Mouse (Mus musculus) forebrain, embryonic 14.5 days (tissue): ENCODE results near the gene Akt1s1. TPM values are rescaled to one million over a fixed set of nuclear protein-coding genes. Genes with fewer than 3 reads are reported as not detected.
A peak's percentile ranks its signal among the peaks of the same experiment; 100 is the strongest.
"Not testable (repeated sequence)": the region's sequence is repeated elsewhere in the genome, so short reads cannot be mapped to it uniquely, and the experiment has no call there.

Experiments used
- ATAC-seq: fragments of 200-750 bp; cut with Nextera tagmentation; 2 replicates; pipeline ENCODE4 v1.8.0; 2017; ENCODE audit warnings: mild to moderate bottlenecking, moderate library complexity
- DNase-seq: peaks from one replicate; pipeline ENCODE4 v3.0.0-alpha.2; 2015; ENCODE audit warnings: low spot score
- H3K27ac ChIP-seq: fragments of 300-500 bp; sonication (generic); 2 replicates; pipeline ENCODE4 v1.5.1; 2014; ENCODE audit warnings: low read depth, mild to moderate bottlenecking, control low read depth, low read length, moderate library complexity
- H3K27me3 ChIP-seq: fragments of 300-500 bp; sonication (generic); replicated peaks from 2 replicates; pipeline ENCODE4 v1.6.1; 2014; ENCODE audit warnings: low read length, control low read depth, mixed read lengths; ENCODE audit not compliant: control insufficient read depth, insufficient read depth
- H3K36me3 ChIP-seq: fragments of 300-500 bp; sonication (generic); 2 replicates; pipeline ENCODE4 v1.6.1; 2014; ENCODE audit warnings: low read length, control low read depth; ENCODE audit not compliant: control insufficient read depth, insufficient read depth
- H3K4me1 ChIP-seq: fragments of 300-500 bp; sonication (generic); 2 replicates; pipeline ENCODE4 v1.6.1; 2014; ENCODE audit warnings: antibody characterized with exemption, low read length, control low read depth; ENCODE audit not compliant: control insufficient read depth, insufficient read depth
- H3K4me2 ChIP-seq: fragments of 300-500 bp; sonication (generic); 2 replicates; pipeline ENCODE4 v1.6.1; 2014; ENCODE audit warnings: mild to moderate bottlenecking, control low read depth, low read length
- H3K4me3 ChIP-seq: fragments of 300-500 bp; sonication (generic); 2 replicates; pipeline ENCODE4 v1.5.1; 2014; ENCODE audit warnings: low read depth, low read length, control low read depth
- H3K9ac ChIP-seq: fragments of 300-500 bp; sonication (generic); 2 replicates; pipeline ENCODE4 v1.6.1; 2014; ENCODE audit warnings: mild to moderate bottlenecking, low read length, control low read depth, moderate library complexity
- H3K9me3 ChIP-seq: fragments of 300-500 bp; sonication (generic); replicated peaks from 2 replicates; pipeline ENCODE4 v1.6.1; 2016; ENCODE audit warnings: low read length, control low read depth, mixed read lengths; ENCODE audit not compliant: control insufficient read depth
- WGBS: fragments of 180-500 bp; shearing (Covaris S2); extraction: QIAGEN DNeasy Blood & Tissue Kit; methylation state at CpG from one replicate; pipeline ENCODE4 v1.1.7; 2014; 5-methylcytosine and 5-hydroxymethylcytosine counted together
- polyA plus RNA-seq: library from polyadenylated mRNA; unstranded; fragments of >200 nt; fragmentation: Nextera tagmentation; extraction: Ambion mirVana; gene quantifications from 2 replicates; pipeline ENCODE4 v1.2.1, GENCODE M21; 2014

Akt1s1 gene
- polyA plus RNA-seq, 1 experiment from 2014 or later, result 70.4 TPM

DNA sequence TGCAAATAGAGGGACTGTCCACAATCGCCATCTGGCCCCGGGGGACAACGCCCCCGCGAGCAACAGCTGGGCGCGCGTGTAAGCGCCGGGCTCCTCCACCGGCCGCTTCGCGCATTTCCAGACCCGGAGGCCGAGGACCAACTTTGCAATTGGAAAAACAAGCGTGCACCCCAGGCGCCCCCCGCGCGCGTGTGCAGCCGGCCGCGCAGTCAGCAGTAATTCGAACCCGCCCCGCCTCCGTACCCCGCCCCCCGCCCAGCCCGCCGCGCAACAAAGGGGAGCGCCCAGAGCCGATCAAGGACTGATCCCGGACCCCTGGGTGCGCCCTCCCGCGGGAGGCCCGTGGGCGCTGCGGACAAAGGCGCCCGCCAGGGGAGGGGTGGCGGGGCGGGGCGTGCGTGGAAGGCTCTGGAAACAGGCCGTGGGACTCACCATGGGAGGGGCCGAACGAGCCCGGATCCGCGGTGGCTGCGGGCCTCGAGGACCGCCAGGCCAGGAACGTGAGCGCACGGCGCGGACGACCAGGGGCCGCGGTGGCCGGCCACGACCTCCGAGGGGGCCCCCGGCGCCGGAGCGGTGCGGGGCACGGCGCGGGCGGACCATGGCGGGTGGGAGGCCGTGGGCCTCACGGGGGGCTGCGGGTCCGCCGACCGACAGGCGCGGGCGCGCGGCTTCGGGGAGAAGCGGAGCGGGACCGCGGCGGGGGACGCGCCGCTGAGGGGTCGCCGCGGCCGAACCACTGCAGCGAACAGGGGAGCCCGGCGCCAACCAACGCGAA is 20.3 kb downstream of the Akt1s1 start:
- peaks cover 33% of the 10 kb centered on the region for H3K4me1 ChIP-seq

DNA sequence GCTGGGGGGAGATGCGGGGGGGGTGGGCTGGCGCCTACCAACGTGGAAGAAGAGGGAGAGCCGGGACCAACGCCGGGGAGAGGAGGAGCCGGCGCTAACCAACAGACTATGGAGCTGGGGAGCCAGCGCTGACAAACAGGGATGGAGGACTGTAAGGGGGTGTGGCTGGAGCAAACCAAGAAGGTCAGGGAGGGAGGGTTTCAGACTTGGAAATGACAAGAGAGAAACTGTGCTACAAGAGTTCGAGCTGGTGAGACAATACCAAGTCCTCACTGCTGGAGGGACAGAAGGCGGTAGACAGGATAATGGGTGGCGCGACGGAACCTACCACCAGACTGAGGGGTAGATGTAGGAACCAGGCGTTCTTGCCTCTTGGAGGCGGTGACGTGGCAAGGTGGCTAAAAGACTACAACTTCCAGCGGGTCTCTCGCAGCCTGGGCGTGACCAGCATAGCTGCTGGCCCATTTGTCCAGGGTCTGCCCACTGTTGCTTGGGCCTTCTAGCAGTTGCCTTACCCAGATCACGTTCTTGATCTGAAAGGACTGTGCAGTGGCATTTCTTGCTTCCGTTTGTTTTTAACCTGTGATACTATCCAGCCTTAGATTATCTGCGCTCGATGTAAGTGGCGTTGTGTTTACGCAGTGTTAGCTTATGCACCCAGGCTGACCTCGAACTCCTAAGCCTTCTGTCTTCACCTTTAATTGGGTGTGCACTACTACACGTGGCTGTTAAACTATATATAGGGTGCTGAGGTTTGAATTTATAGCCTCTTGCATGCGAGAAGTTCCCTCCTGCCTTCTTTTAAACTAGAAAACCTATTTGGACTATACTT is 21.1 kb downstream of the Akt1s1 start, which contains the start of gene Ptov1:
Gene Ptov1 (minus strand): TSS at position 92 of the 832 bp plus-strand sequence.
- DNase-seq (peak; percentile 99), ATAC-seq (peak; percentile 94)
- Histone ChIP-seq H3K9ac (peak within 1 kb of the TSS; percentile 100), H3K4me2 (peak within 1 kb of the TSS; percentile 98), H3K4me3 (peak within 1 kb of the TSS; percentile 98), H3K27me3 (no peaks in the 10 kb centered on the region), H3K9me3 (no peaks in the 10 kb centered on the region), H3K4me1 (peaks cover 33% of the 10 kb centered on the region), H3K36me3 (peaks cover 22% of the 10 kb centered on the region), H3K27ac (peak within 1 kb of the TSS; percentile 100)
- WGBS, result 10% methylated on average over 29 of the region's 29 CpGs

More for the DNA sequence above, 20.3 kb downstream of the Akt1s1 start:
- ATAC-seq (peak; percentile 47), DNase-seq (peak; percentile 67)
- Histone ChIP-seq H3K27ac (peak overlapping the region; percentile 100), H3K36me3 (peaks cover 30% of the 10 kb centered on the region), H3K4me3 (peak overlapping the region; percentile 98), H3K27me3 (no peaks in the 10 kb centered on the region), H3K9ac (peak overlapping the region; percentile 100), H3K4me2 (peak overlapping the region; percentile 98), H3K9me3 (no peaks in the 10 kb centered on the region)
- WGBS, result under 1% methylated on average over 72 of the region's 108 CpGs

DNA sequence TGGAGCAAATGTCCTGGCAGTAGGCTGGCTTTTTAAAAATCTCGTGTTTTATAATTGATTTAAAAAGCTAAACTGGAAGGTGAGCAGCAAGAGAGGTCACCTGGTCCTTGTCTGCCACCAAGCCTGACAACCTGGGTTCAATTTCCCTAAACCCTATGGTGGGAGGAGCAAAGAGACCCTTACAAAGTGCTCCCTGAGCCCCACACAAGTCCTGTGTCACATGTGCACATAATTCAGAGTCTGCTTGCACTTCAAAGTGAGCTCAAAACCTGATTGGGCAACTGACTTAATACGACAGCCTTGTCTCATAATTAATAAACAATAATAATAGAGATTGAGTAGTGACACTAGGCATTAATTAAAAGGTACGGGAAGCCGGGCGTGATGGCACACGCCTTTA is 21.8 kb downstream of the Akt1s1 start:
- Histone ChIP-seq H3K4me3 (peak overlapping the region; percentile 98; the same call in 1 of the 2 replicates), H3K9me3 (no peaks in the 10 kb centered on the region), H3K27me3 (no peaks in the 10 kb centered on the region), H3K4me1 (peaks cover 32% of the 10 kb centered on the region), H3K36me3 (peaks cover 18% of the 10 kb centered on the region), H3K9ac (peak overlapping the region; percentile 100; the same call in 1 of the 2 replicates), H3K4me2 (peak overlapping the region; percentile 98), H3K27ac (peak overlapping the region; percentile 100; the same call in 1 of the 2 replicates)
- no peak for ATAC-seq
- DNase-seq, result no peak
- WGBS, result 71% methylated on average over 6 of the region's 6 CpGs

DNA sequence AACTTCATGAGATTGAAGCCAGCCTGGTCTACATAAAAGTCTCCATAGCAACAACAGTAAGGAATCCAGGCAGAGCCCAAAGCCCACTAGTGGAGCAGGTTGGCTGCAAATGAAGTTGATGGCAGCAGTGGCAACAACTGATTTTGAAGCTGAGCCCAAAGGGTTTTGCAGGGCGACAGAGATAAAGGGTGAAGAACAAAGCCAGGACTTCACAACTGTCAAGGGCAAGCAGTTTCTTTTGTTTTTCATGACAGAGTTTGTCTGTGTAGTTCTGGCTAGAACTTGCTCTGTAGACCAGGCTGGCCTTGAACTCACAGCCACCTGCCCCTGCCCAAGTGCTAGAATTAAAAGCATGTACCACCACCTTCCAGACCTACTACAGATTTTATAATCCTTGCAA is 22.4 kb downstream of the Akt1s1 start:
- no peak overlapping the region for H3K27ac ChIP-seq
- no peak overlapping the region for H3K4me3 ChIP-seq
- H3K36me3 ChIP-seq, result peaks cover 18% of the 10 kb centered on the region
- no peak overlapping the region for H3K4me2 ChIP-seq
- DNase-seq (no peak), ATAC-seq (no peak)
- H3K9me3 ChIP-seq, result no peaks in the 10 kb centered on the region
- H3K27me3 ChIP-seq, result no peaks in the 10 kb centered on the region
- 38% methylated on average over 1 of the region's 1 CpGs for WGBS
- peaks cover 27% of the 10 kb centered on the region for H3K4me1 ChIP-seq
- no peak overlapping the region for H3K9ac ChIP-seq

DNA sequence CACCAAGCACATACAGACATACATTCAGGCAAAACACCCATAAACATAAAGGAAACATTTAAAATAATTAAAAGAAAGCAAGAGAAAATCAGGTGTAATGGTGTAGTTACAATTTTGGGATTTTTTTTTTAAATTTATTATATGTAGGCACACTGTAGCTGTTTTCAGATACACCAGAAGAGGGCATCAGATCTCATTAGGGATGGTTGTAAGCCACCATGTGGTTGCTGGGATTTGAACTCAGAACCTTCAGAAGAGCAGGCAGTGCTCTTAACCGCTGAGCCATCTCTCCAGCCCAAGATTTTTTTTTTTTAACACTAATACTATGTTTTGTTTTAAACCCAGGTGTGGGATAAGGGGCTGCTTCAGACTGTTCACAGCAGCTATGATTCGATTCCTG is 23.0 kb downstream of the Akt1s1 start:
- not testable (repeated sequence) for H3K27ac ChIP-seq, H3K9me3 ChIP-seq, H3K4me2 ChIP-seq, ATAC-seq, DNase-seq, H3K27me3 ChIP-seq, H3K9ac ChIP-seq, H3K4me3 ChIP-seq
- WGBS, result 95% methylated on average over 2 of the region's 2 CpGs
- Histone ChIP-seq H3K36me3 (peaks cover 18% of the 10 kb centered on the region), H3K4me1 (peaks cover 21% of the 10 kb centered on the region)

DNA sequence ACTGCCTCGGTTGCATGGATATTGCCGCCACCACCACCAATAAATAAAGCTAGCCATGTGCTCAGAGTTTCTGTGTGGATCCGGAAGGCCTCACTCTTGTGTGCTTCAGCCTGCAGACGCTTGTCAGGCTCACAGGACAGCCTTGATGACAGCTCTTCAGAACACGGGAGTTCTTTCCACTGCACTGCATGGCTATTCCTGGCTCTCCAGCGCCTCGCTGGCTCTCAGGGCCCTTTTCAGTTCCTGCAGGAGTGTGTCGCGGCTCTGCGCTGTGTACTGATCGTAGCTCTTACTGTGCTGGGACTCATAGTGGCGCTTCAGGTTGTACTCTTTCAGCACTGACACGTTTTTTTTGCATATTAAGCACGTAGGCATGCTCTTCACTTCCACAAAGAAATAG is 29.0 kb downstream of the Akt1s1 start:
- DNase-seq, result no peak

DNA sequence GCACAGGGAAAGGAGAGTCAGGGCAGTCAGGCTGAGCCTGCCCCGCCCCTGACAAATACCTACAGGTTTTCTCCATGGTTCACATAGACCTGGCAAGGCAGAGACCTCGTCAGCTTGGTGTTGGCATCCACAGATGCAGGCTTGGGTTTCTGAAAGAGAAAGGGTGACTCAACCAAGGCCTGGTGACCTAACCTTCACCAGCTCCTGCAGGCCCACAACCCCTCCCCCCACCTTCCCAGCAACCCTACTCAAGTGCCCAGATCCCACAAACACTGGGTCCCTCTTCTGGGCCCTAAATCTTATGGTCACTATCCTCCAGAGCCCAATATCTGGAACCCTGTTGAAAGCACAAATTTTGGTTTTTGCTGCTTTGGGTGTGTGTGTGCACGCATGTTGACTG is 34.2 kb downstream of the Akt1s1 start:
- Histone ChIP-seq H3K9ac (no peak overlapping the region), H3K4me2 (no peak overlapping the region), H3K4me1 (no peaks in the 10 kb centered on the region), H3K4me3 (no peak overlapping the region), H3K27ac (no peak overlapping the region), H3K36me3 (peaks cover 94% of the 10 kb centered on the region), H3K27me3 (no peaks in the 10 kb centered on the region), H3K9me3 (no peaks in the 10 kb centered on the region)
- 100% methylated on average over 3 of the region's 3 CpGs for WGBS
- DNase-seq, result no peak
- no peak for ATAC-seq

More for the DNA sequence above, 29.0 kb downstream of the Akt1s1 start:
- Histone ChIP-seq H3K9me3 (no peaks in the 10 kb centered on the region), H3K9ac (no peak overlapping the region), H3K4me1 (no peaks in the 10 kb centered on the region), H3K4me2 (no peak overlapping the region), H3K4me3 (no peak overlapping the region), H3K27me3 (no peaks in the 10 kb centered on the region), H3K27ac (no peak overlapping the region), H3K36me3 (peaks cover 75% of the 10 kb centered on the region)
- ATAC-seq, result no peak
- 88% methylated on average over 14 of the region's 14 CpGs for WGBS

DNA sequence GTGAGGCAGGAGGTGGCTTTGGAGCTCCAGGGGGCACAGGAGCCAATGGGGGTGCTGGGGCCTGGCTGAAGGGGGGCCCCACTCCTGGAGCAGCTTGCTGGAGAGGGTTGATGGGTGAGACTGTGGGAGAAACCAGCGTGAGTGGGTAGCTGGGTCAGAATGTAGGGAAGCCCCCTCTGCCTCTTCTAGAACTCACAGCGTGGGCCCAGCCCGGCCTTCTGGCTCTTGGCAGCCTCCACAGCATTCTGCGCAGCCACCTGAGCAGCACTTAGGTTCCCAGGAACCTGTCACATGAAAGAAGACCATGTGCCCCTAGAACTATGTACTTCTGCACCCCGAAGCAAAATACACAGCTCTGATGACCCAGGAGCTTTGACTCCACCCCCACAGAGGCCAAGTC is 35.8 kb downstream of the Akt1s1 start:
- no peak for ATAC-seq
- Histone ChIP-seq H3K4me1 (no peaks in the 10 kb centered on the region), H3K4me2 (no peak overlapping the region), H3K9ac (no peak overlapping the region), H3K27ac (no peak overlapping the region), H3K4me3 (no peak overlapping the region), H3K27me3 (no peaks in the 10 kb centered on the region), H3K36me3 (peaks cover 94% of the 10 kb centered on the region), H3K9me3 (no peaks in the 10 kb centered on the region)
- WGBS, result 92% methylated on average over 5 of the region's 5 CpGs
- DNase-seq, result no peak
